Mouse (Mus musculus) left cerebral cortex, adult 18-20 months (tissue): ENCODE measurements around the gene Tax1bp1. TPM values are rescaled to one million over a fixed set of nuclear protein-coding genes. Genes with fewer than 3 reads are reported as not detected.
"Not testable (repeated sequence)": the region's sequence is repeated elsewhere in the genome, so short reads cannot be mapped to it uniquely, and the experiment has no call there.

ENCODE experiments used
- DNase-seq, 2 experiments: peaks; one replicate each; pipeline ENCODE4 v3.0.0; 2021 to 2022; ENCODE audit warnings: low spot score in 2 of 2, mixed read lengths in 1 of 2
- long read RNA-seq, 2 experiments: library from polyadenylated mRNA; stranded (forward); transcript quantifications; one replicate each; pipeline ENCODE4 v2.0.0; 2021
- total RNA-seq, 2 experiments: library from RNA; stranded (reverse); gene quantifications; 2 replicates each; pipeline ENCODE4 v1.2.3; 2021

Gene Tax1bp1
- total RNA-seq, result 100 to 1,000 TPM; 138 to 149 TPM
- long read RNA-seq, experiment 1, transcript Tax1bp1-201 (18 exons, 3,285 nt), result major isoform, 148 of 196 reads
- long read RNA-seq, experiment 1, partial matches to known transcripts, result 24 of 196 reads
- long read RNA-seq, experiment 1, other reads (novel, unspliced or antisense), result 24 of 196 reads
- long read RNA-seq, experiment 2, transcript Tax1bp1-201 (18 exons, 3,285 nt), result major isoform, 128 of 152 reads
- long read RNA-seq, experiment 2, partial matches to known transcripts, result 7 of 152 reads
- long read RNA-seq, experiment 2, other reads (novel, unspliced or antisense), result 16 of 152 reads

DNA sequence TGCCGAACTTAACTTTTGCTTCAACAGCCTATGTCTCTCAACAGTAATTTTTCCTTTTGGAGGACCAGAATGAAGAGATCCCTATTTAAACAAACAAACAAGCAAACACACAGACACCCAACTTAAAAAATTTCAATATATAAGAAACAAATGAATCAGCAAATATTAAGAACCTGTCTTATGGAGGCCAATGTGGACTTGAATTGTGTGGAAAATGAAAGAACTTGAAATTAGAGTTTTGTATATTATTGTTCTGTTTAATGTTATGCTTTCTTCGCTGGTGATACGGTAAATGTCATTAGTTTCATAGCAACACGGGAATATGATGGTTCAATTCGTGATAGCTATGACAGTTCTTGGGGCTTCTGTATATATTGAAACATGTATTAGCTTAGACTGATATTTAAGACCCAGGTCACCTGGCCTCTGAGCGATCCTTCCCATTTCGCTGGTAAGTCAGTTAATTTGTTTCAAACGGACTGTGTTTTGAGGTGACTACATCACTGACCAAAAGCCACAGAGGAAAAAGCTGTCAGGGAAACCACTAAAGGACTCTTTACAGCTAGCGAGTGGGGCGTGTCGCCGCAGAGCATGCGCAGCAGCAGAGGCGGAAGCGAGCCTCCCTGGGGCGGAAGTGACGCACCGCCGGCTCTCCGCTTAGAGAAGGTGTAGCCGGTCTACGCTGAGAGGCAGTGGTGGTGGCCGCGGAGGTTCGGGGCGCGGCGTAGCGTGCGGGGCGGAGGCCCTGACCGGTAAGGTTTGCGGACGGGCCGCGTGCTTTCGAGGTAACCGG lies at the start of gene Tax1bp1:
Tax1bp1 (plus strand) TSS at position 626 of the 793 bp plus-strand sequence.
- peak; percentile 93 to 94 for DNase-seq

DNA sequence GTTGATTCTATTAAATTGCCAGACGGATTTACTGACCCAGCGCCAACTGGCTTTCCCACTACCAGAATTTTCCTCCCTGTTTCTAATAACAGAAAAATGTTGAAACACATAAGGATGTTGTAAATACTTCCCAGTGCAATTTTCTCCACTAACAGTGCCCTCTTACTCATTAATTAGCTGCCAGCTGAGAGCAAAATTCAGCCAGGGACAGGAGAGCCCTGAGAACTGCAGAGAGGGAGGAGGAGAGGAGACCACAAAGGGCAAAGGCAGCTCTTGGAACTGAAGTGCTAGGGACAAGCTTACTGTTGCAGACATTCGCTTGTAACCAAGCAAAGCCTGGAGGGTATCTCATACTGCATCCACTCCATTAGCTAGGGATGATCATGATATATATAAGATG lies 45.9 kb upstream of the Tax1bp1 start:
- DNase-seq, result no peak

DNA sequence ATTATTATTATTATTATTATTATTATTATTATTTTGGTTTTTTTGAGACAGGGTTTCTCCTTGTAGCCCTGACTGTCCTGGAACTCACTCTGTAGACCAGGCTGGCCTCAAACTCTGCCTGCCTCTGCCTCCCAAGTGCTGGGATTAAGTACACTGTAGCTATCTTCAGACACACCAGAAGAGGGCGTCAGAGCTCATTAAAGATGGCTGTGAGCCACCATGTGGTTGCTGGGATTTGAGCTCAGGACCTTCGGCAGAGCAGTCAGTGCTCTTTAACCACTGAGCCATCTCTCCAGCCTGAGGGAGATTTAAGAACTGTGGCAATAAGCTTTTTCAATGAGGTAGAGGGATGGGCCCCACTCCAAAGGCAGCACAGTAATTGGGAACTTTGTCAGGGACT lies 43.7 kb upstream of the Tax1bp1 start:
- not testable (repeated sequence) for DNase-seq

DNA sequence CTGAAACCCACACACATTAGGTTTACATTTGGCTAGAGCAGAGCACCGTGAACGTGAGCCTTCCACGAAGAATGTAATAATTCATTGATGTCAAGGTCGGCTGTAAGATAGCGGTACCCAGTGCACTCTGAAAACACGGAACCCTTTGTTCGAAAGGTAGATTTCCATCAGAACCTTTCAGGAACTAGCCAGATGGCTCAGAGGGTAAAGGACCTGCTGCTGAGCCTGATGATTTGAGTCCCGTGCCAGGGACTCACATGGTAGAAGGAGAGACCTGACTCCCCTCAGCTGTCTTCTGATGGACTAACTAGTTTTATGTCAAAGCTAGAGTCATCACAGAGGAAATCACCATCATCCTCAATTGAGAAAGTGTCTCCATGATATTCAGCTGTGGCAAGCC lies 41.7 kb upstream of the Tax1bp1 start:
- no peak for DNase-seq

DNA sequence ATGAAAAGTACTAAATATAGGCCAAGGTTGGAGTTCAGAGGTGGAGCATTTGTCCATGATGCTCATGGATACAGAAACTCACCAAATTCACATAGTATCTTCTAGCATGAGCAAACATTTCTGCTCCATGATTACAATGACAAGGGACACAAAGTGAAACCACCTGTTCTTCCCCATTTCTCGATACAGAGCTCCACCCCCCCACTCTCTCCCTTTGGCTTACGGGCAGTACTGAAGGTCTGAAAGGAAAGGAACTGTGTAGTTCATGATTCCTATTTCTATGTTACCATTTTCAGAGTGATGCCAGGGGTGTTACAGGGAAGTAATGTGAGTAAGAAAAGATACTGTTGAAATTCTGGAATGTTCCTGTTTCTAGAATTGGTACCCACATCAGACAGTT lies 41.0 kb upstream of the Tax1bp1 start:
- no peak for DNase-seq

DNA sequence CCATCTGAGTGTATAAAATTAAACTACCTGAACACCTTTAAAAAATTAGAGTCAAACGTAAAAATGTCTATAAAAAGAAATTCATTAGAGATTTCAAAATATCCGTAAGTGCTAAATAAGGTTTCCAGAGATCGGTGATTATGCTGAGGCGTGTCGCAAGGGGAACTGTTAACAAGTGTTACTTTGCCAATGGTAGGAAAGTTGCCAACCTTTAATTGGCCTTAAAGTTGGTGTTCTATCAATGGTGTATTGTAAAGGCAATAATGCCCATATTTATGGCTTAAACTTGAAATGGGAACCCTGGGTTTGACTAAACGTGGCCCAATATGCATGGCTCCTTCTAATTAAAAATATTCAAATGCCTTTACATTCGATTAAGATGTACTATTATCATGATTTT lies 39.8 kb upstream of the Tax1bp1 start:
- no peak for DNase-seq

DNA sequence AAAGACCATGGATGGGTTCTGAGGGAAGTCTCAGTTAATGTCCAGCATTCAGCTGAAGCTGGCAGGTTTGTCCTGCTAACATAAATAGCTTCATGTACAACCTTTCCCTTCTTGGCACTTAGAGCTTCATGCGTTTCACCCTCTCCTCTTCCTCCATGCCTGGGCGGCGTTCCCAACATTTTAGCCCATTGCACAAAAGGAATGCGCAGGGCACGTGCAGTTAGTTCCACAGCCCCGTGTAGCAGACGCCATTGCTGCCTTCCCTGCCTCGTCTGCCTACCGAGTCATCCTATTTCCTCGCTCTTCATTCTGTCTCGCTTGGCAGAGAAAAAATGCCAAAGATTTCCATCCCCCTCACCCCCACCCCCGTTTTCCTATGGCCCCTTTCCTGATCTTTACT lies 39.0 kb upstream of the Tax1bp1 start:
- DNase-seq, result no peak

DNA sequence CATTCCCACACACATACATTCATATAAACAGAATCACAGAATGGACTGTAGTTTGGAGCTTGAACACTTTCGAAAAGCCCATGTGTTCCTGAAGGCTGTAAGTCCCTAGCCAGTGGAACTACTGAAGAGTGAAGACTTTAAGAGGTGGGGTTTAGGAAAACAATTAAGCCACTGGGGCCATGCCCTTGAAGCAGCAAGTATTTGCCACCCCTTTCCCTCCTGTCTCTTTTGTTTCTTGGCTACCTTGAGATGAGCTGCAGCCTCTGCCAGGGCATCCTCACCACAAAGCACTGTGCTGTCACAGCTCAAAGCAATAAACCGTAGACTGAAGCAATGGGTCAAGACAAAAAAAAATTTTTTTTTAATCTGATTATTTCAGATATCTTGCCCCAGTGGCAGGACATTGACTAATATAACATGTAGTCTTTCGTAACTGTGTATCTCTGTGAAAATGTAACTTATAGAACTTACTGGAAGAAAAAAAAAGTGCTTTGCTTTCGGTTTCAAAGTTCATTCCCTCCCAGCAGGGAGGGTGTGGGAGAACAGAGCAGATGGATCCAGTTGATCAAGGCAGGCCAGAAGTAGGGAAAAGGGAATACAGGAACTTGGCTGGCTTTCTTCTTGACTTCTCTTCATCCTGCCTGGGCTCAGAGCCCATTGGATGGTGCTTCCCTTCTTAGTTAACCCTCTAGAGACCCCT lies 38.2 kb upstream of the Tax1bp1 start:
- no peak for DNase-seq

DNA sequence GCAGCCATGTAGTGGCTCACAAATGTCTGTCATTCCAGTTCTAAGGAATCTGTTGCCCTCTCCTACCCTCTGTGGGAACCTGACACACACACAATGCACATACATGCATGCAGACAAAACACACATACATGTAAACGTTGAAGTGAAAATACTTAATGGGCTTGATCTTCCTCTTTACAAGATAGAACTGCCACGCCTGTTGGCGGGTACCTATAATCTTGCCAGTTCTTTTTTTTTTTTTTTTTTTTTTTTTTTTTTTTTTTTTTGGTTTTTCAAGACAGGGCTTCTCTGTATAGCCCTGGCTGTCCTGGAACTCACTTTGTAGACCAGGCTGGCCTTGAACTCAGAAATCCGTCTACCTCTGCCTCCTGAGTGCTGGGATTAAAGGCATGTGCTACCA lies 36.0 kb upstream of the Tax1bp1 start:
- DNase-seq, result not testable (repeated sequence)

DNA sequence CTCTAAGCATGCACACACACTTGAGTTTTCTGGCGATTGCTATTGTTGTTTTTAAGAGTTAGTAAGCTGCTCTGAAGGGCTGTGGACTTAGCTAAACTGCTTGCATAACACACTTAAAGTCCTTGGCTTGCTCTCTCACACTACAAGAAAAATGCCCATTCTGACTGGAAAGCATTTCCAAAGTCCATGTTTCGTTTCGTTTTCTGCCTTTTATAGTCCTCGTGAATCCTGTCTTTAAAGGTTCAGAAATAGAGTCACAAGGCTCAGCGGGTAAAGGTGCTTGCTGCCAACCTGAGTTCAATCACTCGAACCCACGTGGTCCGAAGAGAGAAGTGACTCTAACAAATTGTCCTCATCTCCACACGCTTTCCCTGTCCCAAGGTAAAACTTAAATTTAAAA lies 34.0 kb upstream of the Tax1bp1 start:
- no peak for DNase-seq

DNA sequence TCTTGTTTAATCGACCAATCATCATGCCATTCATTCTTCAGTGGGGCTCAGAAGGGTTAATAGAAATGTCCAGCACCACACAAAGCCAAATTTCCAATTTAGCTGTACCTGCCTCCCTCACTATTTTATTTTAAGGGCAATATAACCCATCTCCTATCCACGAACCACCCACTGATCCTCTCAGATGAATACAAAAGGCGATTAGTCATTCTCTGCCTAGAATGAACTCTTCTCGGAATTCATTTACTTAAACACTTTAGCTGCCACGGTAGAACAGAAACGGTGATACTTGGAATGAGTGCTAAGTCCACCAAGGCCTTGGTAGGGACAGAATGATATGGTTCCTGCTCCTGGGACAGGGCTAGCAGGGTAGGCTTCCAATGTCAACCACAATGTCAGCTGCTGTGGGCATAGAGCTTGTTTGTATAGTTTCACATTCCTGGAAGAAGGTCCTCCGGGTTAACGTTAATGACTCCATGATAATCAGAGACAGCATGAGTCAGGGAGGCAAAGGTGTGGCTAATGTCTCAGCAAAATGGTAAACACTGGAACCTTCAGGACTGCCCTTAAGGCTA lies 33.0 kb upstream of the Tax1bp1 start:
- no peak for DNase-seq

DNA sequence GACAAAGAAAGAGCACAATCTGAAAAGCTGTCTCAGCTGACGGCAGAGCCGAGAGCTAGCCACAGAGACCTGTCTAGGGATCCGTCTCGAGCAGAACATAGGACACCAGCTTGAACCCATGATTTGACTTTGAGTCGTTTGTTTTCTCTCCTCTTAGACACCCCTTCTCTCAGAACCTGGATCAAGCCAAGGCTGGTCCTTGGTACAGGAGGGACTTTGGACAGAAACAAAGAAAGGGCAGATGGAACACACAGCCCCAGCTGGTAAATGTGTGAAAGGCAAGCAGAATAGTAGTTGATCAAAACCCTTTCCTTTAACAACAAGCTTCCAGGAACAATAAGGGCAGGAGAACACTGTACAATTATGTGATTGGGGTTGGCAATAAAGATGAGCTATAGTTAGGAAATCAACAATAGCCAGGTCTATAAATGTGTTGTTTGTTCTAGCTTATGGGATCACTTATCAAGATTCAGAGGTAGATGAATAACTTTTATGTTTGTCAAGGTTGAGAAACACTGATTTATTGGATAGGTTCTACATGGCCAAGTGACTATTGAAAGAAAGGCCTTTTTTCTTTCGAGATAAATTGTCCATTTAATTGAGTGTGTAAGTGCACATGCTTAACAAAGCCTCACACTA lies 31.6 kb upstream of the Tax1bp1 start:
- no peak for DNase-seq

DNA sequence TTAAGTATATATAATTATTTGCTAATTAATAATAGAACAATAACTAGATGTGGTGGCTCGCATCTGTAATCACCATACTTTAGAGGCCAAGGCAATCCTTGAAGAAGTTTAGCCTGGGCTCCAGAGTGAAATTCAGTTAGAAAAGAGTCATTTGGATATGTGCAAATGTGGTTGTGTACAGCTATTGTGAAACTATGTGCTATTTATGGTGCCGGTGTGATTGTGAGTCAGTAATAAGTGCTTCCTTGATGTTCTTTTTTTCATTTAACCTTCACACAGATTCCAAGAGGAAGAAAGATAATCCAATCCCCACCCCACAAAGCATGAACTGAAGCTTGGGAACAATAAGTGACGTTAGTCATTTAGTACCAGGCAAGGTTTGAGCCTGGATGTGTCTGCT lies 30.9 kb upstream of the Tax1bp1 start:
- no peak for DNase-seq

DNA sequence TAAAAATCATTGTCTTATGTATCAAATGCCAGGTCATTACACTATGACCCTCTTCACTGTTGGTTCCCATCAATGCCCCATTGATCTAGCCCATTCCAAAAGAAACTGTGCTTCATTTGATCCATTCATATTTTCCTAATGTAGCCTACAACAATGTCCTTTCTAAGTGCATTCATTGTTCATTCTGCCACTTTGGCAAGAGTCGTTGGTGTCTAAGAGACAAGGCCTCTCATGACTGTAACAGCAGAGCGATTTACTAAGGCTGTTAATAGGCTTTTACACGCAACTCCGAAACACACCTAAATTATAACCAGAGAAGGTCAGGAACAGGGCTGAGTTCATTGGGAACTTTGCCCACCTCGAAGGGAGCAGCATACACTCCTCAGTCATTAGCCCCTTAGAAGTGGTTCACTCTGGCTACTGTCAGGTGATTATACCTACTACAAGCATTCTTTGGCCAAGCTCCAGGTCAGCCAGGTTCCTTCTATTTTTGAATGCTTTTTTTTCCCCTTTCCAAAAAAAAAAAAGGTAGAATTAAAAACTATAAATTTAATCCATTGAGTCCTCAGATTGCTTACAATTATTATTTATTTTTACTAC lies 26.5 kb upstream of the Tax1bp1 start:
- no peak for DNase-seq

DNA sequence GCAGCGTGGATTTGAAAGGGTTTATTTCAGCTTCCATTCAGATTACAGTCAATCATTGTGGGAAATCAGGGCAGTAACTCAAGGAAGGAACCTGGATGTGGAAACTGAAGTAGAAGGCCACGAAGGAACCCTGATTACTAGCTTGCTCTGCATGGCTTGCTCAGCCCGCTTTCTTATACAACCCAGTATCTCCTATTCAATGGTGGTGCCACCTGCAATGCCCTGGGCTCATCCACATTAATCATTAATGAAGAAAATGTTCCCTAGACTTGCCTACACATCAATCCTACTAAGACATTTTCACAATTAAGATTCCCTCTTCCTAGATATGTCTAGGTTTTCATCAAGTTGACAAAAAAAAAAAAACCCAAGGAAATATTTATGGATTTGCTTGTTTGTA lies 23.2 kb upstream of the Tax1bp1 start:
- DNase-seq, result no peak

DNA sequence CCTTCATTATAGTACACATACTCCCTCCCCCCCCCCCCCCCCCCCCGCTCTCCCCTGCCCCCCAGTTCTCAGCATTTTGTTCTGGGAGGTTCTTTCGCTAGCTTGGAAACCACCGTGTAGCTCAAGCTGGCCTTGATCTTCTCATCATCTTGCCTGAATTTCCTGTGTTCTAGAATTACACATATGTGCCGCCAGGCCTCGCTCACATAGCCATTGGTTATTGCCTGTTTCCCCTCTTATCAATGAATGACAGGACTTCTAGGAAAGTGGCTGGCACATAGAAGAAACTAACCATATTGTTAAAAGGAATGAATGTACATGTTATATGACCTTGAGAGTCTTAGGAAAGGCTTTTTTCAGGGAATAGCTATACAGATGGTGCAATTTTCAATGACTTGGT lies 21.7 kb upstream of the Tax1bp1 start:
- no peak for DNase-seq

DNA sequence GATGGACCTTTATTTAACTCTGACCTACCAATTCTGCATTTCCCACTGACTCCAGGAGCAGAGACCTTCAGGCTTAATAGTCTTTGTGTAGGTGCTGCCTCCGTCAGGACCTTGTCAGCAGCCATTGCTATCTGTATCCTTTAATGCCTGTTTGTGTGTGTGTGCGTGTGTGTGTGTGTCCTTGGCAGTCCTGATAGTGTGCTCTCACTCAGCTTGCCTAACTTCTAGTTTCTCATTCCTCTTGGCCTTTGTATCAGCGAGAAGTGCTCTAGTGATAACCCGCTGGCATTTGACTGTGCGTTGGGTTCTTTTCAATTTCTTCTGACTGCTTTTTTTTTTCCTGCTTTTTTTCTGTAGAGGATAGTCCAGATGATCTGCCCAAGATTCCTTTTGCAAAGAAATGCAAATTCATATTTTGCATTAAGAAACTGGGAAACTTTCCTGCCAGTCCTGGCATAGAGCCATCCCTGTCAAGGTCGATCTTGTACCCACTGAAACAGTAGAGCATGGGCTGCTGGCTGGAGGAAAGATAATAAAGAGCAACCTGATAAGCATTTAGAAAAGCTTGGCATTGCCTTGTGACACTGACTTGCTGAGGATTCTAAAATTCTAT lies 21.0 kb upstream of the Tax1bp1 start:
- no peak for DNase-seq

DNA sequence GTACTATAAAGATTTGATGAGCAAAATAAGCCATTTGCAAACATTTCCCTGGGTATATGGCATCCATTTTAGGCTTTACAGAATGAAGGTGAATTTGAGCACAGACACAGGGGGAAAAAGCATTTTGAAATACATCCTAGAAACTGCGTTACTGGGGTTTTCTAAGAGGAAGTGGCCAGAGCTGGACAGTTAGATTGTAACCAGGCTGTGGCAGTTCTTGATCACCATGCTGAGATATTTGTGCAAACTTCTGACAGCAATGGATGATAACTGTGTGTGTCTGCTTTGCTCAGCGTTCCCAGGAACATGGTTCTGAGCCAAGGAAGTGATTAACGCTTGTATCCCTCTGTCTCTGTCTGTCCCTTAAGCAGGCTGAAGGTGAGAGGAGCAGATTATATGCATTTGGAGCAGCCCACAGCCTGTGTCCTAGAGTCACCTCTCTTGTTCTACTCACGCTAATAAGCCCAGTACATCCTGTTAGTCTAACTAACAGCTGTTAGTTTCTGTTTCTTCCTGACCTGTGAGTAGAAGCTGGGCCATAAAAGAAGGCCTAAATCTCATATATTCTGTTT lies 15.5 kb upstream of the Tax1bp1 start:
- no peak for DNase-seq

DNA sequence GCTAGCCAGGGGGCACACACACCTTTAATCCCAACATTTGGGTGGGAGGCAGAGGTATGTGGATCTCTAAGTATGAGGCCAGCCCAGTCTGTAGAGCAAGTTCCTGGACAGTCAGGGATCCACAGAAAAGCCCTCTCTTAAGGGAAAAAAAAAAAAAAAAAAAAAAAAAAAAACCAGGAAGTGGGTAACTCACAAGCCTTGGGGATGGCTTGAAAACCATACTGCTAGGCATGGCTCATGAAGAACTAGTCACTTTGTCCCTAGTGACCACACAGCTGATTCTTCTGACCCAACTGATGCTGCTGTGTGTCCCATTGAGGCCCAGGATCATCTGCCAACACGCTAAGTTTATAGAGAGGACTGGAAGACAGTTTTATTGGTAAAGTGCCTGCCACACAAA lies 14.5 kb upstream of the Tax1bp1 start:
- no peak for DNase-seq

DNA sequence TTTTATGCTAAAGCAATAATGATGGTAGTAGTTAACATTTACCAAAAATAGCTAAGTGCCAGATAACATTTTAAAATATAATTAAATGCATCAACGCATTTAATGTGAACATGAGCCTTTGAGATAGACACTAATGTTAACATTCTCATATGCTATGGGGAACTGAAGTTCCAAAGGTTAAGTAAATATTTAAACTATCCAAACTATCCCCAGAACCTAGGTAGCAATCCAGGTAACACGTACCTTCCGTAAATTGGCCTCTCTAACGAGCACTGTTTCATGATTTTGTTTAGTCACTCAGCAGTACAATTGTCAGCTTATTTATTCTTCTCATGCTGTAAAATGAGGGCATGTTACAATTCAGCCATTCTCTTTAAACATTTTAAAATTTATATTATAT lies 13.6 kb upstream of the Tax1bp1 start:
- DNase-seq, result no peak
